Mouse (Mus musculus): ENCODE measurements at regions not wholly inside any gene's neighbourhood (a gene's known extent, or its start where the extent isn't known, plus 50 kb on each side); places are given as distances from the start of the nearest gene placed in this dataset.

DNA sequence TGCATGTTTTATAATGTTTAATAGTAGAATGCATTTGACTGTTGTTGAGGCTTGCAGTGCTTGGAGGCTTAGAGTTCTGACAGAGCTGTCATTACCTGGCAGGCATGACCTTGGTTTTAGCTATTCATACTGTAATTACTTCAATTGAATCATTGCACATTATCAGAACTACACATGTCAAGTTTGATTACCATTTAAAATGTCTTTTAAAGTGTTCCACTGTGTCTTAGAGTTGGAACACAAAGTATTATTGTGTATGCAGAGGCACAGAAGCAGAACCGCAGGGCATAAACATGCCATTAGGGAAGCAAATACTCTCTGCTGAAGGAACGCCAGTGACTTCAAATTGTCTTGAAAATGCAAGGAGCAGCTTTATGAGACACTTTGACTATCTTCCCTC, 493.7 kb upstream of the Pcdh17 start:
- no peak for DNase-seq (ENCODE audit: low spot score)
- Histone ChIP-seq H3K9me3 (ENCODE audit: control insufficient read depth, low read length) (no peaks in the 10 kb centered on the region), H3K9ac (ENCODE audit: low read depth, low read length, severe bottlenecking) (no peak overlapping the region), H3K4me2 (replicated peaks; ENCODE audit: low read depth, low read length, severe bottlenecking) (no peak overlapping the region), H3K36me3 (ENCODE audit: control insufficient read depth, insufficient read depth, low read length) (no peaks in the 10 kb centered on the region), H3K27me3 (ENCODE audit: control insufficient read depth, insufficient read depth, low read length) (no peaks in the 10 kb centered on the region), H3K4me3 (replicated peaks; ENCODE audit: low read length) (no peak overlapping the region), H3K27ac (replicated peaks; ENCODE audit: low read depth, low read length) (no peak overlapping the region), H3K4me1 (ENCODE audit: control insufficient read depth, insufficient read depth, low read length) (no peaks in the 10 kb centered on the region)
- ATAC-seq (ENCODE audit: low FRiP score, low read depth): no peak
- TF ChIP-seq POLR2A (IDR thresholded peaks at IDR 0.05; ENCODE audit: borderline replicate concordance, extremely low read depth, insufficient read depth, insufficient read length): no peak
- WGBS: 79% methylated on average over 2 of the region's 2 CpGs

DNA sequence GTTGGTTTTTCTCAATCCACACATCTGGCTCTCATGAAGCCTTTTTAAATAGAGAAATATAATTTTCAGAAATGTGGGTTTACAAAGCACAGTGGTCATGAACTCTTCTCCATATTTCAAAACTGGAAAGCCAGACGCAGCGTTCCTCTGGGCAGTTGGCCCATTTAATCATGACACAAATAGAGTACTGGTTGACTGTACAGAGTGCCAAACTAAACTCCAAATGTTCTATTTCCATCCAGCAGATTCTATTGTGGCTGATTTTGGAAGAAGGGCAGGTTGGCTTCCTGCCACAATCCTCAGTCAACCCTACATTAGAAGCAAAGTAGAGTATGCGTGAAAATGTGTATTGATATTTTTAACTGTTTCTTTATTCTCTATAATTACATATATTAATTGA, 484.3 kb upstream of the Pcdh17 start:
- H3K36me3 ChIP-seq (ENCODE audit: control insufficient read depth, insufficient read depth, low read length): no peaks in the 10 kb centered on the region
- peak; percentile 68 for DNase-seq (ENCODE audit: low spot score)
- no peak overlapping the region for H3K4me3 ChIP-seq (replicated peaks; ENCODE audit: low read length)
- TF ChIP-seq POLR2A (IDR thresholded peaks at IDR 0.05; ENCODE audit: borderline replicate concordance, extremely low read depth, insufficient read depth, insufficient read length): no peak
- no peak overlapping the region for H3K27ac ChIP-seq (replicated peaks; ENCODE audit: low read depth, low read length)
- H3K27me3 ChIP-seq (ENCODE audit: control insufficient read depth, insufficient read depth, low read length): no peaks in the 10 kb centered on the region
- H3K4me2 ChIP-seq (replicated peaks; ENCODE audit: low read depth, low read length, severe bottlenecking): no peak overlapping the region
- ATAC-seq (ENCODE audit: low FRiP score, low read depth): no peak
- no peak overlapping the region for H3K9ac ChIP-seq (ENCODE audit: low read depth, low read length, severe bottlenecking)
- H3K4me1 ChIP-seq (ENCODE audit: control insufficient read depth, insufficient read depth, low read length): no peaks in the 10 kb centered on the region
- no peaks in the 10 kb centered on the region for H3K9me3 ChIP-seq (ENCODE audit: control insufficient read depth, low read length)
- 69% methylated on average over 3 of the region's 3 CpGs for WGBS

DNA sequence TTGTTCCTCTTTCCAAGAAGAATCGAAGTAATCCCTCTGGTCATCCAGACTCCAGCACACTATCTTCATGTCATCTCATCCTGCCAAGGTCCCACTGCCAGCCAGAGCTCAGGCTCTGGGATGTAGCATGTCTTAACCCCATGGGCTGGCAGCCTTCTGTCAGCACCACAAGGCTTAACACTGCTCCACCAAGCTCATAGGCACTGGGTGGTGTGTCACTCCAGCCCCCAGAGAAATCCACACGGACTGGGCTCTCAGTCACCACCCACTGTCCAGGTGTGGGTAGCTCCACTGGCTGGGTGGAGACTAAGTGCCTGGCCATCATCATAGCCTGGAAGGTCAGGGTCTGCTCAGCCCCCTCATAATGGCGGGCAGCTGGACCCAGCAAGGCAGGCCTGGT, 459.8 kb upstream of the Pcdh17 start:
- H3K9me3 ChIP-seq (ENCODE audit: control insufficient read depth, low read length): no peaks in the 10 kb centered on the region
- H3K4me1 ChIP-seq (ENCODE audit: control insufficient read depth, insufficient read depth, low read length): no peaks in the 10 kb centered on the region
- H3K4me3 ChIP-seq (replicated peaks; ENCODE audit: low read length): no peak overlapping the region
- H3K9ac ChIP-seq (ENCODE audit: low read depth, low read length, severe bottlenecking): no peak overlapping the region
- TF ChIP-seq POLR2A (IDR thresholded peaks at IDR 0.05; ENCODE audit: borderline replicate concordance, extremely low read depth, insufficient read depth, insufficient read length): no peak
- no peaks in the 10 kb centered on the region for H3K27me3 ChIP-seq (ENCODE audit: control insufficient read depth, insufficient read depth, low read length)
- no peak overlapping the region for H3K27ac ChIP-seq (replicated peaks; ENCODE audit: low read depth, low read length)
- no peak for ATAC-seq (ENCODE audit: low FRiP score, low read depth)
- no peak for DNase-seq (ENCODE audit: low spot score)
- H3K4me2 ChIP-seq (replicated peaks; ENCODE audit: low read depth, low read length, severe bottlenecking): no peak overlapping the region
- no peaks in the 10 kb centered on the region for H3K36me3 ChIP-seq (ENCODE audit: control insufficient read depth, insufficient read depth, low read length)
- 86% methylated on average over 3 of the region's 3 CpGs for WGBS

Data from limb, embryonic 14.5 days (tissue).